Mouse (Mus musculus) activated CD4-positive, CD25-positive, alpha-beta regulatory T cell, adult 4 months (primary cell): Measurements from ENCODE around the gene Sirpb1b. TPM values are rescaled to one million over a fixed set of nuclear protein-coding genes. Genes with fewer than 3 reads are reported as not detected.
"Not testable (repeated sequence)": the region's sequence is repeated elsewhere in the genome, so short reads cannot be mapped to it uniquely, and the experiment has no call there.

ENCODE experiments used
- ATAC-seq: one replicate; pipeline ENCODE4 v1.8.0; 2017
- polyA plus RNA-seq, 2 experiments: library from polyadenylated mRNA; unstranded; fragments of 100-300 nt; shearing (Covaris generic); gene quantifications; one replicate each; pipeline ENCODE4 v1.2.1; 2017

Gene Sirpb1b
- under 1 TPM; 0.38 to 0.92 TPM for polyA plus RNA-seq

GRCm38 (mm10) chr3:15574887-15575286 is at the start of gene Sirpb1b:
Gene Sirpb1b (minus strand): TSS chr3:15575065.
- ATAC-seq: not testable (repeated sequence)

- ATAC-seq: not testable (repeated sequence)
These were observed 15.7 kb upstream of the Sirpb1b start for GRCm38 (mm10) chr3:15590377-15591117.

- ATAC-seq: not testable (repeated sequence)
These were observed 11.8 kb upstream of the Sirpb1b start for GRCm38 (mm10) chr3:15586665-15587064.

DNA sequence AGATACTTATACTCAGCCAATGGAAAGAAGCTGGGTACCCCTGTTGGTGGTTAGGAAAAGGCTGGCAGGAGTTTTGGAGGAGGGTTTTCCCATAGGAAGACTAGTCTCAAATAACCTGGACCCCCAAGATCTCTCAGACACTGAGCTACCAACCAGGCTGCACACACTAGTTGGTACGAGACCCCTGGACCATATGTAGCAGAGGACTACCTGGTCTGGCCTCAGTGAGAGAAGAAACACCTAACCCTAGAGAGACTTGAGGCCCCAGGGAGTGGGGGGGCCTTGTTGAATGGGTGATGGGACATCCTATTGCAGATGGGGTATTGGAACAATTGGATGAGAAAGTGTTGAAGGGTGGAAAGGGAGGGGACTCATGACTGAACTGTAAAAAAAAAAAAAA is 8.6 kb upstream of the Sirpb1b start:
- ATAC-seq: no peak

GRCm38 (mm10) chr3:15582948-15583347 is 8.1 kb upstream of the Sirpb1b start:
- ATAC-seq: not testable (repeated sequence)

DNA sequence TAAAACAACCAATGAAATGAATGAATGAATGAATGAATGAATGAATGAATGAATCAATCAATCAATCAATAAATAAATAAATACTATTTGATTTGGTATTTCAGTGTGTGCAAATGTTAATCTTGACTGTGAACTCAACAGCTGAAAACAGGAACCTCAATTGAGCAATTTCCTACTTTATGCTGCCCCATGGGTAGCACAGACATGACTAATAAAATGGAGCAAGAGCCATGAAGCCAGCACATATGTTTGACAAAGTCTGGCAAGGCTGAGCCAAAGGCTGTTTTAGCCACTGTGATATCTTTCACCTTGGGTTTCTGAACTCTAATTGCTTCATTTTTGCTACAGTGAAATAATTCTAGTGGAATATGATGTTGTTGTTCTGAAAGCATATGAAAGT is 1.6 kb upstream of the Sirpb1b start:
- not testable (repeated sequence) for ATAC-seq

DNA sequence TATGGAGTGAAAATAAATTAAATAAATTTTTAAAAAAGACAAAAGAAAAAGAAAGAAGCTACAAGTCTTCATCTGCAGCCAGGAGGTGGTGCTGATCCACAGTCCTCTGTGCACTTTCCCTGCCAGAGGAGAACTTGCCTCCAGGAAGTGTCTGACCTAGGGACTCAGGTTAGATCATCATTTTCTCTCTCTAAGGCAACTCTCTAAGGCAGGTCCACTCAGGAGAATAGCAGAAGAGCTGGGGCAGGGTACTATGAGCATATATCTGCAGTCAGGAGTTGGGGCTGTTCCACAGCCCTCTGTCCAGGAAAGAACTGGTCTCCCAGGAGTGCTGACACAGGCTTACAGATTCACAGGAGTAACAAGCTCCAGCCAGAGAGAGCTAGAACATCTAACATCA is 46.3 kb downstream of the Sirpb1b start:
- ATAC-seq: no peak

- not testable (repeated sequence) for ATAC-seq
These were observed 61.3 kb downstream of the Sirpb1b start for GRCm38 (mm10) chr3:15513608-15514007.

GRCm38 (mm10) chr3:15507792-15508321 is 67.0 kb downstream of the Sirpb1b start:
- ATAC-seq: not testable (repeated sequence)

- ATAC-seq: not testable (repeated sequence)
These were observed 100.0 kb downstream of the Sirpb1b start for GRCm38 (mm10) chr3:15474831-15475230.

GRCm38 (mm10) chr3:15470158-15470557 is 104.7 kb downstream of the Sirpb1b start:
- ATAC-seq: not testable (repeated sequence)

Other genes with a start within 250 kb of the Sirpb1b start
- not detected for gene Gm9733, start 242.8 kb downstream of the Sirpb1b start, polyA plus RNA-seq
- gene Sirpb1a, start 148.5 kb downstream of the Sirpb1b start, polyA plus RNA-seq: not detected